Mouse (Mus musculus) lung, postnatal 0 days (tissue): Measurements from ENCODE around the gene Tcf7l2.

Source experiments
- CTCF ChIP-seq: IDR thresholded peaks from 2 replicates; pipeline ENCODE4 v1.5.1; 2016; ENCODE audit warnings: antibody characterized with exemption, mild to moderate bottlenecking
- EP300 ChIP-seq: IDR thresholded peaks from 2 replicates; pipeline ENCODE4 v1.6.1; 2016; ENCODE audit warnings: antibody characterized with exemption, mild to moderate bottlenecking, control low read depth

GRCm38 (mm10) chr19:55940538-55941252, 199.1 kb downstream of the Tcf7l2 start:
- no peak for TF ChIP-seq EP300
- no peak for TF ChIP-seq CTCF
